Mouse (Mus musculus) lung, adult 2 months (tissue): Measurements from ENCODE around the gene Gata2.

Source experiments
- CTCF ChIP-seq: fragments of 200-500 bp; IDR thresholded peaks from 2 replicates; pipeline ENCODE4 v1.5.1; 2011; ENCODE audit warnings: mild to moderate bottlenecking, low read length, control low read depth; ENCODE audit not compliant: insufficient read depth
- POLR2A ChIP-seq: fragments of 200-500 bp; IDR thresholded peaks from 2 replicates; pipeline ENCODE4 v1.6.1; 2011; ENCODE audit warnings: low read depth, mild to moderate bottlenecking, control low read depth, low read length, borderline replicate concordance; ENCODE audit errors: extremely low read depth

GRCm38 (mm10) chr6:88235983-88236382, 42.3 kb downstream of the Gata2 start:
- TF ChIP-seq CTCF (no peak), POLR2A (no peak)
